Mouse (Mus musculus): ENCODE measurements around the gene Cyp3a25. TPM values are rescaled to one million over a fixed set of nuclear protein-coding genes. Genes with fewer than 3 reads are reported as not detected.

The Cyp3a25 gene
- polyA plus RNA-seq (2012; rRNA removed; ENCODE audit: low replicate concordance), result 0.09 TPM in 1 of 2 replicates, not detected in the other

DNA sequence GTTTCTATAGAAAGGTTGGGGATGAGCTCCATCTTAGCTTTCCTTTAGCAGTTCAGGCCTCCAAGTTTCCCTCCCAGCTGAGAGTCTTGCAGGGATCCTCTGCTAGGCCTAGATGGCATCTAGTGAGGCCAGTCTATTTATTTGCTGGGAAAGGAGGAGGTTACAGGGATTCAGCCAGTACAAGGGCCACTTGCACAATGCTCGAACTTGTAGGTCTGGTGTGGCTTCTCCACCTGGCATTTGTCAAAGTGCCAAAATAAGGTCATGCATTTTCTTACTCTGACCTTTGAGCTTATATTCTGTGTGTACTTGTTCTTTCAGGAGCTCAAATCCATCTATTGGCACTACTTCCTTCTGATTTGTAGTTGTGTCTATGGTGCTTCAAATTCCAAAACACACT, at the start of gene Cyp3a25:
Cyp3a25 (minus strand) TSS at position 110 of the 400 bp plus-strand sequence.

Other genes starting within 250 kb of the Cyp3a25 start
- gene Cyp3a44, start 203.7 kb downstream of the Cyp3a25 start, polyA plus RNA-seq (2012; rRNA removed; ENCODE audit: low replicate concordance), result 0.05 TPM in 1 of 2 replicates, not detected in the other
- gene Cyp3a11, start 129.7 kb downstream of the Cyp3a25 start, polyA plus RNA-seq (2012; rRNA removed; ENCODE audit: low replicate concordance), result 0.27 TPM in 1 of 2 replicates, not detected in the other
- gene Cyp3a59, start 69.6 kb upstream of the Cyp3a25 start, polyA plus RNA-seq (2012; rRNA removed; ENCODE audit: low replicate concordance), result 0.23 TPM in 1 of 2 replicates, not detected in the other
- gene Gm5565, start 150.9 kb upstream of the Cyp3a25 start, polyA plus RNA-seq (2012; rRNA removed; ENCODE audit: low replicate concordance), result not detected in 2 replicates
- not detected in 2 replicates for gene Gm6309, start 161.1 kb upstream of the Cyp3a25 start, polyA plus RNA-seq (2012; rRNA removed; ENCODE audit: low replicate concordance)
- 0.70 and 0.84 TPM in 2 replicates for gene 1700001J03Rik, start 175.7 kb upstream of the Cyp3a25 start, polyA plus RNA-seq (2012; rRNA removed; ENCODE audit: low replicate concordance)
- gene Rnf6, start 211.9 kb upstream of the Cyp3a25 start, polyA plus RNA-seq (2012; rRNA removed; ENCODE audit: low replicate concordance), result 23.9 and 27.3 TPM in 2 replicates
- gene Cdk8, start 221.6 kb upstream of the Cyp3a25 start, polyA plus RNA-seq (2012; rRNA removed; ENCODE audit: low replicate concordance), result 32.0 and 40.5 TPM in 2 replicates

Data from subcutaneous adipose tissue, adult 2 months (tissue).